Mouse (Mus musculus): ENCODE data around the gene Sorcs1. TPM values are rescaled to one million over a fixed set of nuclear protein-coding genes. Genes with fewer than 3 reads are reported as not detected.

Gene Sorcs1
- polyA plus RNA-seq, 1 experiment from 2014 or later, result 0.16 TPM

GRCm38 (mm10) chr19:50566306-50566705 lies 112.1 kb downstream of the Sorcs1 start:
- no peak for DNase-seq (ENCODE audit: low spot score)

- no peak for DNase-seq (ENCODE audit: low spot score)
Measured at GRCm38 (mm10) chr19:50558771-50559170, 119.7 kb downstream of the Sorcs1 start.

GRCm38 (mm10) chr19:50534031-50534430 lies 144.4 kb downstream of the Sorcs1 start:
- DNase-seq (ENCODE audit: low spot score), result no peak

- no peak for DNase-seq (ENCODE audit: low spot score)
Measured at GRCm38 (mm10) chr19:50527835-50528234, 150.6 kb downstream of the Sorcs1 start.

GRCm38 (mm10) chr19:50526094-50526493 lies 152.4 kb downstream of the Sorcs1 start:
- DNase-seq (ENCODE audit: low spot score), result no peak

- DNase-seq (ENCODE audit: low spot score), result no peak
Measured at GRCm38 (mm10) chr19:50521943-50522342, 156.5 kb downstream of the Sorcs1 start.

- DNase-seq (ENCODE audit: low spot score), result no peak
Measured at GRCm38 (mm10) chr19:50515059-50515673, 163.3 kb downstream of the Sorcs1 start.

- no peak for DNase-seq (ENCODE audit: low spot score)
Measured at GRCm38 (mm10) chr19:50514309-50514830, 164.1 kb downstream of the Sorcs1 start.

GRCm38 (mm10) chr19:50502816-50503215 lies 175.6 kb downstream of the Sorcs1 start:
- no peak for DNase-seq (ENCODE audit: low spot score)

- no peak for DNase-seq (ENCODE audit: low spot score)
Measured at GRCm38 (mm10) chr19:50491121-50491520, 187.3 kb downstream of the Sorcs1 start.

- no peak for DNase-seq (ENCODE audit: low spot score)
Measured at GRCm38 (mm10) chr19:50490721-50491120, 187.7 kb downstream of the Sorcs1 start.

GRCm38 (mm10) chr19:50489786-50490185 lies 188.7 kb downstream of the Sorcs1 start:
- DNase-seq (ENCODE audit: low spot score), result no peak

- DNase-seq (ENCODE audit: low spot score), result no peak
Measured at GRCm38 (mm10) chr19:50488421-50488820, 190.0 kb downstream of the Sorcs1 start.

- DNase-seq (ENCODE audit: low spot score), result no peak
Measured at GRCm38 (mm10) chr19:50487768-50488167, 190.7 kb downstream of the Sorcs1 start.

GRCm38 (mm10) chr19:50486345-50486744 lies 192.1 kb downstream of the Sorcs1 start:
- no peak for DNase-seq (ENCODE audit: low spot score)

- no peak for DNase-seq (ENCODE audit: low spot score)
Measured at GRCm38 (mm10) chr19:50476774-50477173, 201.7 kb downstream of the Sorcs1 start.

- DNase-seq (ENCODE audit: low spot score), result no peak
Measured at GRCm38 (mm10) chr19:50468592-50468991, 209.9 kb downstream of the Sorcs1 start.

GRCm38 (mm10) chr19:50464811-50465210 lies 213.6 kb downstream of the Sorcs1 start:
- no peak for DNase-seq (ENCODE audit: low spot score)

- DNase-seq (ENCODE audit: low spot score), result no peak
Measured at GRCm38 (mm10) chr19:50458581-50458980, 219.9 kb downstream of the Sorcs1 start.

- DNase-seq (ENCODE audit: low spot score), result no peak
Measured at GRCm38 (mm10) chr19:50457275-50457892, 221.1 kb downstream of the Sorcs1 start.

GRCm38 (mm10) chr19:50441099-50441498 lies 237.3 kb downstream of the Sorcs1 start:
- no peak for DNase-seq (ENCODE audit: low spot score)

GRCm38 (mm10) chr19:50440246-50440910 lies 238.1 kb downstream of the Sorcs1 start:
- no peak for DNase-seq (ENCODE audit: low spot score)

Data from thymus, postnatal 0 days (tissue).